In genomic region chr4:101998267-101998922, GRCm38 (mm10) we compare ENCODE assay signal across 8 mouse cellular contexts. TPM values are rescaled to one million over a fixed set of nuclear protein-coding genes. Genes with fewer than 3 reads are reported as not detected.
DNase-seq lines count a peak whose midpoint lies in the region; ATAC-seq lines count a peak whose summit lies in the region.

No protein-coding gene starts in this region.

- no peak overlapping the region for H3K9ac ChIP-seq in embryonic facial prominence, embryonic 14.5 days (ENCODE audit: low read depth, low read length)

- no peaks in the 10 kb centered on the region for H3K4me1 ChIP-seq in embryonic facial prominence, embryonic 14.5 days (ENCODE audit: control insufficient read depth, insufficient read depth, low read length)

- no peaks in the 10 kb centered on the region for H3K36me3 ChIP-seq in embryonic facial prominence, embryonic 14.5 days (ENCODE audit: control insufficient read depth, insufficient read depth, low read length)

- no peak overlapping the region for H3K4me3 ChIP-seq in embryonic facial prominence, embryonic 14.5 days (ENCODE audit: low read depth, low read length)

- H3K4me2 ChIP-seq in embryonic facial prominence, embryonic 14.5 days (ENCODE audit: low read depth, low read length): no peak overlapping the region

- WGBS in embryonic facial prominence, embryonic 14.5 days: 37% methylated on average over 15 of the region's 15 CpGs

- peak; percentile 79; the same call in 1 of the 2 replicates for ATAC-seq in embryonic facial prominence, embryonic 14.5 days (ENCODE audit: low read depth)
- ATAC-seq in inflammation-experienced regulatory T-cells, adult 6 months: no peak

- intact Hi-C loops in heart, postnatal 25 days (cut with DNase I): loop anchor here (1.0 to 10.0 kb wide), 4 partner anchors 342 to 1004 kb away; no protein-coding TSS in a partner anchor

- H3K9me3 ChIP-seq in embryonic facial prominence, embryonic 14.5 days (ENCODE audit: control insufficient read depth, low read length): no peaks in the 10 kb centered on the region

- no peak overlapping the region for H3K27ac ChIP-seq in embryonic facial prominence, embryonic 14.5 days (replicated peaks; ENCODE audit: low read depth, low read length)

- DNase-seq in MEL-GATA-1-ER (ENCODE audit: extremely low read depth, low read depth): peak; percentile 30
- peak; percentile 24 to 41 for DNase-seq in adrenal gland, postnatal 4 days (ENCODE audit: low spot score in 2 of 2)
- peak; percentile 77 for DNase-seq in embryonic facial prominence, embryonic 14.5 days (ENCODE audit: low spot score)
- peak; percentile 1 for DNase-seq in heart, postnatal 25 days (ENCODE audit: low spot score)
- peak; percentile 80 to 82 for DNase-seq in kidney, postnatal 4 days
- DNase-seq in lung, postnatal 14 days: peak; percentile 77
- DNase-seq in right cerebral cortex, adult 18-20 months: peak; percentile 79

- H3K27me3 ChIP-seq in embryonic facial prominence, embryonic 14.5 days (replicated peaks; ENCODE audit: control insufficient read depth, insufficient read depth, low read length): no peaks in the 10 kb centered on the region

RNA-seq across cellular contexts. Expression of gene Gm12789, which starts 12.0 kb away (rescaled TPM):
- not detected for total RNA-seq in adrenal gland, postnatal 4 days (2021)
- polyA plus RNA-seq in embryonic facial prominence, embryonic 14.5 days (2014; fragmentation: Nextera tagmentation; extraction: Ambion mirVana): not detected in 2 replicates
- total RNA-seq in heart, postnatal 25 days (2021): not detected
- polyA plus RNA-seq in inflammation-experienced regulatory T-cells, adult 6 months (2017; shearing (Covaris generic)): not detected

RNA-seq across cellular contexts. Expression of gene Gm12790, which starts 17.5 kb away (rescaled TPM):
- total RNA-seq in adrenal gland, postnatal 4 days (2021): not detected
- polyA plus RNA-seq in embryonic facial prominence, embryonic 14.5 days (2014; fragmentation: Nextera tagmentation; extraction: Ambion mirVana): not detected in 2 replicates
- not detected for total RNA-seq in heart, postnatal 25 days (2021)
- not detected for polyA plus RNA-seq in inflammation-experienced regulatory T-cells, adult 6 months (2017; shearing (Covaris generic))

RNA-seq across cellular contexts. Expression of gene Gm12794, which starts 58.2 kb away (rescaled TPM):
- total RNA-seq in adrenal gland, postnatal 4 days (2021): not detected
- polyA plus RNA-seq in embryonic facial prominence, embryonic 14.5 days (2014; fragmentation: Nextera tagmentation; extraction: Ambion mirVana): not detected in 2 replicates
- total RNA-seq in heart, postnatal 25 days (2021): not detected
- polyA plus RNA-seq in inflammation-experienced regulatory T-cells, adult 6 months (2017; shearing (Covaris generic)): not detected

Comparison
In these comparisons a context has a peak if more than half of its experiments do, and no peak if none do; other contexts are left out.
1. DNase-seq: peak in every context shown above with its lines; median percentile 81 in kidney, postnatal 4 days; 79 in right cerebral cortex, adult 18-20 months; 77 in embryonic facial prominence, embryonic 14.5 days; 77 in lung, postnatal 14 days; 32 in adrenal gland, postnatal 4 days; 30 in MEL-GATA-1-ER; 1 in heart, postnatal 25 days.